13 mouse cellular contexts compared by ENCODE assay signal in genomic region chr7:128332896-128333295, GRCm38 (mm10). TPM values are rescaled to one million over a fixed set of nuclear protein-coding genes. Genes with fewer than 3 reads are reported as not detected.
DNase-seq lines count a peak whose midpoint lies in the region; ATAC-seq lines count a peak whose summit lies in the region.
"Had no signal": no experiment of that assay in that cellular context is flagged by ENCODE, and none has a peak within 500 bp of the region (broad histone marks: within the 10 kb centered on the region; RNA-seq: fewer than 3 reads in every experiment).

No protein-coding gene starts in this region.

- DNase-seq in ovary, adult 18-20 months (ENCODE audit: low spot score): peak; percentile 29
- DNase-seq in ovary, postnatal 14 days (ENCODE audit: low spot score): no peak
- peak; percentile 80 for DNase-seq in splenic B cell, adult 2 months (ENCODE audit: low read depth, low spot score)
- DNase-seq in yolk sac, embryonic 10.5 days (ENCODE audit: low spot score): no peak
- DNase-seq: layer of hippocampus, postnatal 36 days; thymus, postnatal 25 days had no signal

- H3K27me3 ChIP-seq in kidney, embryonic 14.5 days (ENCODE audit: control insufficient read depth, insufficient read depth, low read length): no peaks in the 10 kb centered on the region
- no peaks in the 10 kb centered on the region for H3K27me3 ChIP-seq in lung, embryonic 16.5 days (ENCODE audit: control insufficient read depth, insufficient read depth, low read depth, low read length)
- no peaks in the 10 kb centered on the region for H3K27me3 ChIP-seq in splenic B cell, adult 2 months (ENCODE audit: control insufficient read depth, insufficient read depth, low read length, poor library complexity, severe bottlenecking)
- no peaks in the 10 kb centered on the region for H3K27me3 ChIP-seq in heart, embryonic 12.5 days (replicated peaks)
- H3K27me3 ChIP-seq in midbrain, embryonic 15.5 days (replicated peaks): no peaks in the 10 kb centered on the region
- H3K27me3 ChIP-seq: embryonic facial prominence, embryonic 12.5 days; midbrain, embryonic 12.5 days had no signal

- peak; percentile 87 for ATAC-seq in kidney, embryonic 14.5 days (ENCODE audit: low FRiP score, low TSS enrichment)
- peak; percentile 62 for ATAC-seq in lung, embryonic 16.5 days (ENCODE audit: low read depth)
- no peak for ATAC-seq in heart, embryonic 12.5 days (ENCODE audit: insufficient number of reproducible peaks, low FRiP score)
- no peak for ATAC-seq in midbrain, embryonic 15.5 days (replicated peaks)

- peak overlapping the region; percentile 63; the same call in 1 of the 2 replicates for H3K27ac ChIP-seq in kidney, embryonic 14.5 days (ENCODE audit: low read depth, low read length)
- peak overlapping the region; percentile 34; the same call in 1 of the 2 replicates for H3K27ac ChIP-seq in lung, embryonic 16.5 days (ENCODE audit: low read length)
- H3K27ac ChIP-seq in heart, embryonic 12.5 days (ENCODE audit: poor library complexity, severe bottlenecking): no peak overlapping the region
- no peak overlapping the region for H3K27ac ChIP-seq in midbrain, embryonic 15.5 days
- H3K27ac ChIP-seq: embryonic facial prominence, embryonic 12.5 days; heart, adult 2 months; midbrain, embryonic 12.5 days had no signal

- H3K4me3 ChIP-seq in kidney, embryonic 14.5 days (ENCODE audit: low read length): no peak overlapping the region
- no peak overlapping the region for H3K4me3 ChIP-seq in lung, embryonic 16.5 days (ENCODE audit: low read length)
- H3K4me3 ChIP-seq in heart, embryonic 12.5 days: no peak overlapping the region
- H3K4me3 ChIP-seq in midbrain, embryonic 15.5 days: no peak overlapping the region
- H3K4me3 ChIP-seq: embryonic facial prominence, embryonic 12.5 days; heart, adult 2 months; midbrain, embryonic 12.5 days had no signal

- no peak overlapping the region for H3K9ac ChIP-seq in kidney, embryonic 14.5 days (ENCODE audit: low read depth, low read length)
- no peak overlapping the region for H3K9ac ChIP-seq in lung, embryonic 16.5 days (ENCODE audit: low read length)
- H3K9ac ChIP-seq in heart, embryonic 12.5 days: no peak overlapping the region
- no peak overlapping the region for H3K9ac ChIP-seq in midbrain, embryonic 15.5 days
- H3K9ac ChIP-seq: embryonic facial prominence, embryonic 12.5 days; midbrain, embryonic 12.5 days had no signal

- WGBS in kidney, embryonic 14.5 days: 43% methylated on average over 1 of the region's 1 CpGs
- WGBS in lung, embryonic 16.5 days: 79% methylated on average over 1 of the region's 1 CpGs
- WGBS in heart, embryonic 12.5 days: 70% methylated on average over 1 of the region's 1 CpGs
- 58% methylated on average over 1 of the region's 1 CpGs for WGBS in midbrain, embryonic 15.5 days

- H3K4me2 ChIP-seq in kidney, embryonic 14.5 days (replicated peaks; ENCODE audit: low read depth, low read length): no peak overlapping the region
- H3K4me2 ChIP-seq in lung, embryonic 16.5 days (ENCODE audit: low read depth, low read length): no peak overlapping the region
- no peak overlapping the region for H3K4me2 ChIP-seq in heart, embryonic 12.5 days
- no peak overlapping the region for H3K4me2 ChIP-seq in midbrain, embryonic 15.5 days
- H3K4me2 ChIP-seq: embryonic facial prominence, embryonic 12.5 days; midbrain, embryonic 12.5 days had no signal

- no peaks in the 10 kb centered on the region for H3K36me3 ChIP-seq in kidney, embryonic 14.5 days (ENCODE audit: control insufficient read depth, insufficient read depth, low read length)
- H3K36me3 ChIP-seq in lung, embryonic 16.5 days (ENCODE audit: control insufficient read depth, insufficient read depth, low read length): no peaks in the 10 kb centered on the region
- H3K36me3 ChIP-seq in splenic B cell, adult 2 months (ENCODE audit: control insufficient read depth, insufficient read depth, low read length, poor library complexity, severe bottlenecking): no peaks in the 10 kb centered on the region
- no peaks in the 10 kb centered on the region for H3K36me3 ChIP-seq in heart, embryonic 12.5 days
- H3K36me3 ChIP-seq in midbrain, embryonic 15.5 days (replicated peaks): no peaks in the 10 kb centered on the region
- H3K36me3 ChIP-seq: embryonic facial prominence, embryonic 12.5 days; midbrain, embryonic 12.5 days had no signal

- H3K9me3 ChIP-seq in kidney, embryonic 14.5 days (ENCODE audit: control insufficient read depth, low read length): peaks cover 2% of the 10 kb centered on the region; the same call in 1 of the 2 replicates
- H3K9me3 ChIP-seq in lung, embryonic 16.5 days (ENCODE audit: control insufficient read depth, low read length): no peaks in the 10 kb centered on the region
- no peaks in the 10 kb centered on the region for H3K9me3 ChIP-seq in heart, embryonic 12.5 days (replicated peaks)
- no peaks in the 10 kb centered on the region for H3K9me3 ChIP-seq in midbrain, embryonic 15.5 days
- H3K9me3 ChIP-seq: embryonic facial prominence, embryonic 12.5 days; midbrain, embryonic 12.5 days had no signal

- H3K4me1 ChIP-seq in kidney, embryonic 14.5 days (ENCODE audit: control insufficient read depth, insufficient read depth, low read length): 0 out of 2 replicates have a peak, but pooled peaks cover 4% of the 10 kb centered on the region
- H3K4me1 ChIP-seq in lung, embryonic 16.5 days (replicated peaks; ENCODE audit: control insufficient read depth, insufficient read depth, low read length): no peaks in the 10 kb centered on the region
- H3K4me1 ChIP-seq in heart, embryonic 12.5 days (replicated peaks): no peaks in the 10 kb centered on the region
- H3K4me1 ChIP-seq in midbrain, embryonic 15.5 days: no peaks in the 10 kb centered on the region
- H3K4me1 ChIP-seq: embryonic facial prominence, embryonic 12.5 days had no signal

RNA-seq across cellular contexts. Expression of gene BC017158, which starts 34.9 kb away (rescaled TPM):
- 26.9 and 32.1 TPM in 2 replicates for polyA plus RNA-seq in kidney, embryonic 14.5 days (2014; fragmentation: Nextera tagmentation; extraction: Ambion mirVana)
- polyA plus RNA-seq in lung, embryonic 16.5 days (2015; fragmentation: Nextera tagmentation; extraction: Ambion mirVana): 32.0 and 36.3 TPM in 2 replicates
- 20.0 and 22.5 TPM in 2 replicates for polyA plus RNA-seq in heart, embryonic 12.5 days (2016; fragmentation: Nextera tagmentation; extraction: Ambion mirVana)
- polyA plus RNA-seq in midbrain, embryonic 15.5 days (2015; fragmentation: Nextera tagmentation; extraction: Ambion mirVana): 21.6 and 24.6 TPM in 2 replicates

Comparison
In these comparisons a context has a peak if more than half of its experiments do, and no peak if none do; other contexts are left out.
1. DNase-seq: peak in ovary, adult 18-20 months (single experiment) and splenic B cell, adult 2 months (single experiment); none in ovary, postnatal 14 days (single experiment) and yolk sac, embryonic 10.5 days (single experiment).
2. ATAC-seq: peak in kidney, embryonic 14.5 days (single experiment) and lung, embryonic 16.5 days (single experiment); none in heart, embryonic 12.5 days (single experiment) and midbrain, embryonic 15.5 days (single experiment).
3. H3K27ac ChIP-seq: peak in kidney, embryonic 14.5 days (single experiment) and lung, embryonic 16.5 days (single experiment); none in heart, embryonic 12.5 days (single experiment) and midbrain, embryonic 15.5 days (single experiment).